Mouse (Mus musculus): ENCODE measurements around the gene Ireb2. TPM values are rescaled to one million over a fixed set of nuclear protein-coding genes. Genes with fewer than 3 reads are reported as not detected.
A peak's percentile ranks its signal among the peaks of the same experiment; 100 is the strongest.

Gene Ireb2
- total and polyA plus RNA-seq, 3 experiments: 13.8 to 26.4 (median 25.1) TPM

DNA sequence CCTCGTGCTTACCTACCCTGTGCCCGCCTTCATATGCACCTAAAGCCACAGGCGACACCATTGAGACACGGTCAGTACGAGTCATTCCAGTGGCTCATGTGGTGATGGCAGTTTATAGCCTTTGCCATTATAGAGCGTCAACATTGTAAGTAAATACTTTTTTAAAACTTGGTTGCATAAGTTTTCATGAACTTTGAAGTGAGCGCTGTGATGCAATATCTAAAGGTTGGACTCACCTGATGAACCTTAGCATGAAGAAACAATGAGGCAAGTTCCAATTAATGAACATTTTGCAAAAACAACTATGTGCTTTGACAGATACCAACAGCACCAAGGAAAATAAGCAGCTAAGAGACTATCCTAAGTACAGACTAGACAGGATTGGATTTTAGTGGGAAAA lies 3.1 kb upstream of the Ireb2 start:
- H3K27ac ChIP-seq (ENCODE audit: control insufficient read depth, low read depth, low read length): no peak overlapping the region
- H3K4me1 ChIP-seq (ENCODE audit: control insufficient read depth in 1 of 2, insufficient read depth in 2 of 2, low read length in 2 of 2): peaks cover 0 to 4% of the 10 kb centered on the region in 2 experiments; a peak in 2 of 4 replicates
- H3K4me3 ChIP-seq (ENCODE audit: control insufficient read depth in 1 of 2, insufficient read depth in 1 of 2, low read depth in 2 of 2, low read length in 2 of 2): no peak overlapping the region
- no peak overlapping the region for H3K9ac ChIP-seq (ENCODE audit: control insufficient read depth, low read depth, low read length, poor library complexity, severe bottlenecking)
- no peak for DNase-seq (ENCODE audit: low read depth, low spot score)
- H3K9me3 ChIP-seq (replicated peaks; ENCODE audit: insufficient read depth, low read length): no peaks in the 10 kb centered on the region
- H3K36me3 ChIP-seq (ENCODE audit: control insufficient read depth in 1 of 2, insufficient read depth in 2 of 2, low read length in 2 of 2): peaks cover 2 to 7% of the 10 kb centered on the region in 2 experiments
- peaks cover 15% of the 10 kb centered on the region for H3K79me2 ChIP-seq (ENCODE audit: control insufficient read depth, insufficient read depth, low read length, poor library complexity)
- H3K27me3 ChIP-seq (ENCODE audit: control insufficient read depth in 1 of 2, insufficient read depth in 2 of 2, low read length in 2 of 2): peaks cover 2 to 10% of the 10 kb centered on the region in 2 experiments
- TF ChIP-seq EP300 (IDR thresholded peaks at IDR 0.05; ENCODE audit: low read depth in 1 of 2, low read length in 2 of 2): no peak

DNA sequence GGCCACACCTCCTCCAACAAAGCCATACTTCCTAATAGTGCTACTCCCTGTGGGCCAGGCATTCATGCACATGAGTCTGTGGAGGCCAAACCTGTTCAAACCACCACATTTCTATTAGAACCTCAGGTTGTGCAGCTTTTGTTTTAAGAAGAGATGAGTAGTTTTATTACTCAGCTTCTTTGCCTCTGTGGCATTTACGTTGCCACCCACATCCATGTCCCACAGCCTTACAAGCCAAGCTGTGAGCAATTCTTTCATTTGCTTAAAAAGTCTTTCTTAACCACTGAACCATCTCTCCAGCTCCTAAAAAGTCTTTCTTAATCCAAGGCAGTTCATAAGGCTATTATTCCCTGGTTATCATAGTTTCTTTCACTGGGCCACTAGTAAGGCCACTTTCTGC lies 15.2 kb downstream of the Ireb2 start:
- Histone ChIP-seq H3K79me2 (ENCODE audit: control insufficient read depth, insufficient read depth, low read length, poor library complexity) (peaks cover 10% of the 10 kb centered on the region; the same call in 1 of the 2 replicates), H3K27ac (ENCODE audit: control insufficient read depth, low read depth, low read length) (no peak overlapping the region), H3K27me3 (ENCODE audit: control insufficient read depth in 1 of 2, insufficient read depth in 2 of 2, low read length in 2 of 2) (no peaks in the 10 kb centered on the region), H3K9ac (ENCODE audit: control insufficient read depth, low read depth, low read length, poor library complexity, severe bottlenecking) (no peak overlapping the region), H3K9me3 (replicated peaks; ENCODE audit: insufficient read depth, low read length) (no peaks in the 10 kb centered on the region), H3K4me3 (ENCODE audit: control insufficient read depth in 1 of 2, insufficient read depth in 1 of 2, low read depth in 2 of 2, low read length in 2 of 2) (no peak overlapping the region), H3K4me1 (ENCODE audit: control insufficient read depth in 1 of 2, insufficient read depth in 2 of 2, low read length in 2 of 2) (no peaks in the 10 kb centered on the region; a peak in 1 of 4 replicates), H3K36me3 (ENCODE audit: control insufficient read depth in 1 of 2, insufficient read depth in 2 of 2, low read length in 2 of 2) (peaks cover 10 to 41% of the 10 kb centered on the region in 2 experiments)
- TF ChIP-seq ELF1 (IDR thresholded peaks at IDR 0.05; ENCODE audit: low read depth, low read length): no peak
- TF ChIP-seq CHD2 (IDR thresholded peaks at IDR 0.05; ENCODE audit: low read length): no peak
- no peak for TF ChIP-seq POLR2A (IDR thresholded peaks at IDR 0.05; ENCODE audit: control insufficient read depth in 1 of 2, insufficient read depth in 1 of 2, low read depth in 1 of 2, low read length in 2 of 2, poor library complexity in 1 of 2)
- TF ChIP-seq ZNF384 (IDR thresholded peaks at IDR 0.05; ENCODE audit: low read depth, low read length): no peak
- no peak for TF ChIP-seq SIN3A (IDR thresholded peaks at IDR 0.05; ENCODE audit: low read length)
- TF ChIP-seq NRF1 (IDR thresholded peaks at IDR 0.05; ENCODE audit: insufficient read depth, low read depth, low read length, poor library complexity, severe bottlenecking): no peak
- TF ChIP-seq ZMIZ1 (IDR thresholded peaks at IDR 0.05; ENCODE audit: low read depth, low read length): no peak
- DNase-seq (ENCODE audit: low read depth, low spot score): no peak

DNA sequence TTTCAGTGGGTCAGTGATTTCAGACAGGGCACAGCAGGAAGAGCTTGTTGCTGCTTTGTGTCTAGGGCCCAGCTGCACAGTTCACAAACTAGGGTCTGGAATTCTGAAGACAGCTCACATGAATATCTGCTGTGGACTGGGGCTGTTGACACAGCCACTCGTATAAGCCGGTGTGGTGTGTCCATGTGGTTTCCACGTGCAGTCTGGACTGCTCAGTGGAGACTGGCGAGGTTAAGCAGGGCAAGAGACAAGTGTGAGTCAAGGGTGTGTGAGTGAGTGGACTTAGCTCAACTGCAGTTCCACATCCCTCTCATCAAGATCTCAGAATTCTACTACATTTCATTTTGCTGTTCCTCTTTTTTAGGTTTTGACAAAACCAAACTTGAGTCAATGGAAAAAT lies 28.5 kb downstream of the Ireb2 start:
- TF ChIP-seq SIN3A (IDR thresholded peaks at IDR 0.05; ENCODE audit: low read length) (no peak), CHD2 (IDR thresholded peaks at IDR 0.05; ENCODE audit: low read length) (no peak), POLR2AphosphoS5 (IDR thresholded peaks at IDR 0.05; ENCODE audit: borderline replicate concordance, low read depth, low read length) (no peak)
- H3K36me3 ChIP-seq (ENCODE audit: control insufficient read depth in 1 of 2, insufficient read depth in 2 of 2, low read length in 2 of 2): peaks cover 0 to 34% of the 10 kb centered on the region in 2 experiments; a peak in 2 of 4 replicates
- H3K4me3 ChIP-seq (ENCODE audit: control insufficient read depth in 1 of 2, insufficient read depth in 1 of 2, low read depth in 2 of 2, low read length in 2 of 2): no peak overlapping the region
- peak; percentile 22 for DNase-seq (ENCODE audit: low read depth, low spot score)
- no peaks in the 10 kb centered on the region for H3K79me2 ChIP-seq (ENCODE audit: control insufficient read depth, insufficient read depth, low read length, poor library complexity)
- no peaks in the 10 kb centered on the region for H3K9me3 ChIP-seq (replicated peaks; ENCODE audit: insufficient read depth, low read length)
- H3K27me3 ChIP-seq (ENCODE audit: control insufficient read depth in 1 of 2, insufficient read depth in 2 of 2, low read length in 2 of 2): no peaks in the 10 kb centered on the region
- no peaks in the 10 kb centered on the region for H3K4me1 ChIP-seq (ENCODE audit: control insufficient read depth in 1 of 2, insufficient read depth in 2 of 2, low read length in 2 of 2)
- no peak overlapping the region for H3K9ac ChIP-seq (ENCODE audit: control insufficient read depth, low read depth, low read length, poor library complexity, severe bottlenecking)
- no peak overlapping the region for H3K27ac ChIP-seq (ENCODE audit: control insufficient read depth, low read depth, low read length)

Data from MEL (cell line).